Mouse (Mus musculus): ENCODE results near the gene Lnx1. TPM values are rescaled to one million over a fixed set of nuclear protein-coding genes. Genes with fewer than 3 reads are reported as not detected.

Lnx1 gene
- 0.35 and 0.80 TPM in 2 replicates for polyA plus RNA-seq (2012; rRNA removed)

DNA sequence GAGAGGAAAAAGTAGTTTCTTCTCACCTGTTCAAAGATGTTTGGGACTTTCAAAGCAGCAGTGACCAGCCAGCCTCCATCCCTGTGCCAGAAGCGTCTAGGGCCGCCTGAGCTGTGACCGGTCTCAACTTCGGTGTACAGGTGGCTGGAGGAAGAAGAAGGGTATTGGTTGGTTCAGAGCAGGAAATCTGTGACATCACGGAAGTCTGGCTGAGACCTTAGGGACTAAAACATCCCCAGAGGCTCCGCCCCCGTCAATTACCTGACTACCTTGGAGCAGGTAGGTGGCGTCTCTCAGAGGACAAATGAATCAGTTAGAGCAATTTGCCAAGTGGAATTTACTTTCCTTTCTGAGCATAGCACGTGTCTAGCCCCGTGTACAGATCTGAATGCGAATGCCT, at the start of gene Lnx1:
Gene Lnx1 (minus strand): TSS at position 147 of the 400 bp plus-strand sequence.

Other genes with a start within 250 kb of the Lnx1 start
- gene Scfd2, start 171.2 kb downstream of the Lnx1 start, polyA plus RNA-seq (2012; rRNA removed) = 8.0 and 9.2 TPM in 2 replicates
- 101 and 117 TPM in 2 replicates for gene Fip1l1, start 167.5 kb downstream of the Lnx1 start, polyA plus RNA-seq (2012; rRNA removed)